Mouse (Mus musculus) MEL (cell line): ENCODE results near the gene Ankrd35. TPM values are rescaled to one million over a fixed set of nuclear protein-coding genes. Genes with fewer than 3 reads are reported as not detected.
A peak's percentile ranks its signal among the peaks of the same experiment; 100 is the strongest.

ENCODE experiments used
- DNase-seq: peaks from one replicate; pipeline ENCODE4 v3.0.0; 2011; ENCODE audit warnings: low read depth, low spot score
- H3K27ac ChIP-seq: 2 replicates; pipeline ENCODE4 v1.5.1; 2012; ENCODE audit warnings: low read depth, mild to moderate bottlenecking, control low read depth, low read length, moderate library complexity; ENCODE audit not compliant: control insufficient read depth
- H3K27me3 ChIP-seq, 2 experiments: fragments of 150-350 bp in 1 of 2; sonication (generic) in 1 of 2; 2 replicates each; pipeline ENCODE4 v1.6.1; 2012; ENCODE audit warnings: low read length in 2 of 2, mild to moderate bottlenecking in 2 of 2, improper control_type of control experiment in 1 of 2, moderate library complexity in 1 of 2; ENCODE audit not compliant: insufficient read depth in 2 of 2, control insufficient read depth in 1 of 2
- H3K36me3 ChIP-seq, 2 experiments: 2 replicates each; pipeline ENCODE4 v1.6.1; 2012 to 2014; ENCODE audit warnings: low read length in 2 of 2, improper control_type of control experiment in 1 of 2, inconsistent platforms in 1 of 2, mild to moderate bottlenecking in 1 of 2; ENCODE audit not compliant: insufficient read depth in 2 of 2, control insufficient read depth in 1 of 2
- H3K4me1 ChIP-seq, 2 experiments: fragments of 150-350 bp in 1 of 2; sonication (generic) in 1 of 2; 2 replicates each; pipeline ENCODE4 v1.6.1; 2012; ENCODE audit warnings: low read length in 2 of 2, improper control_type of control experiment in 1 of 2, mild to moderate bottlenecking in 1 of 2; ENCODE audit not compliant: insufficient read depth in 2 of 2, control insufficient read depth in 1 of 2
- H3K4me3 ChIP-seq, 2 experiments: fragments of 150-350 bp in 1 of 2; sonication (generic) in 1 of 2; 2 replicates each; pipeline ENCODE4 v1.5.1; 2012; ENCODE audit warnings: low read depth in 2 of 2, low read length in 2 of 2, mild to moderate bottlenecking in 2 of 2, moderate library complexity in 2 of 2, control low read depth in 1 of 2, improper control_type of control experiment in 1 of 2; ENCODE audit not compliant: control insufficient read depth in 1 of 2, insufficient read depth in 1 of 2
- H3K79me2 ChIP-seq: 2 replicates; pipeline ENCODE4 v1.6.1; 2012; ENCODE audit warnings: mild to moderate bottlenecking, low read length, moderate library complexity; ENCODE audit not compliant: control insufficient read depth, poor library complexity, insufficient read depth
- H3K9ac ChIP-seq: 2 replicates; pipeline ENCODE4 v1.6.1; 2012; ENCODE audit warnings: low read depth, mild to moderate bottlenecking, control low read depth, low read length, moderate library complexity; ENCODE audit not compliant: control insufficient read depth, poor library complexity, severe bottlenecking
- H3K9me3 ChIP-seq: fragments of 150-350 bp; sonication (generic); replicated peaks from 2 replicates; pipeline ENCODE4 v1.6.1; 2012; ENCODE audit warnings: mild to moderate bottlenecking, low read length, improper control_type of control experiment, moderate library complexity; ENCODE audit not compliant: insufficient read depth
- BHLHE40 ChIP-seq: IDR thresholded peaks from 2 replicates; pipeline ENCODE4 v1.6.1; 2012; ENCODE audit warnings: low read depth, mild to moderate bottlenecking, inconsistent platforms, low read length, improper control_type of control experiment, borderline replicate concordance
- CHD1 ChIP-seq: IDR thresholded peaks from 2 replicates; pipeline ENCODE4 v1.6.1; 2012; ENCODE audit warnings: low read depth, mild to moderate bottlenecking, inconsistent platforms, low read length, improper control_type of control experiment
- CHD2 ChIP-seq: IDR thresholded peaks from 2 replicates; pipeline ENCODE4 v1.6.1; 2011; ENCODE audit warnings: low read length, improper control_type of control experiment
- E2F4 ChIP-seq: IDR thresholded peaks from 2 replicates; pipeline ENCODE4 v1.6.1; 2011; ENCODE audit warnings: low read depth, low read length, improper control_type of control experiment, borderline replicate concordance
- ELF1 ChIP-seq: IDR thresholded peaks from 2 replicates; pipeline ENCODE4 v1.6.1; 2014; ENCODE audit warnings: low read depth, mild to moderate bottlenecking, inconsistent platforms, low read length, improper control_type of control experiment, moderate library complexity
- EP300 ChIP-seq, 2 experiments: IDR thresholded peaks; 2 replicates each; pipeline ENCODE4 v1.6.1; 2011; ENCODE audit warnings: improper control_type of control experiment in 2 of 2, low read length in 2 of 2, low read depth in 1 of 2, mild to moderate bottlenecking in 1 of 2
- ETS1 ChIP-seq: IDR thresholded peaks from 2 replicates; pipeline ENCODE4 v1.6.1; 2012; ENCODE audit warnings: low read depth, mild to moderate bottlenecking, inconsistent platforms, low read length, improper control_type of control experiment, moderate library complexity
- GABPA ChIP-seq: IDR thresholded peaks from 2 replicates; pipeline ENCODE4 v1.6.1; 2012; ENCODE audit warnings: low read depth, mild to moderate bottlenecking, inconsistent platforms, low read length, improper control_type of control experiment, moderate library complexity
- GATA1 ChIP-seq: IDR thresholded peaks from 2 replicates; pipeline ENCODE4 v1.6.1; 2011; ENCODE audit warnings: low read depth, low read length, improper control_type of control experiment
- HCFC1 ChIP-seq: IDR thresholded peaks from 2 replicates; pipeline ENCODE4 v1.6.1; 2012; ENCODE audit warnings: low read depth, mild to moderate bottlenecking, inconsistent platforms, low read length, improper control_type of control experiment, moderate library complexity
- JUND ChIP-seq: IDR thresholded peaks from 2 replicates; pipeline ENCODE4 v1.6.1; 2011; ENCODE audit warnings: low read depth, mild to moderate bottlenecking, improper control_type of control experiment, low read length
- MAX ChIP-seq: IDR thresholded peaks from 2 replicates; pipeline ENCODE4 v1.6.1; 2011; ENCODE audit warnings: low read length, improper control_type of control experiment
- MAZ ChIP-seq: IDR thresholded peaks from 2 replicates; pipeline ENCODE4 v1.6.1; 2012; ENCODE audit warnings: low read depth, mild to moderate bottlenecking, inconsistent platforms, low read length, improper control_type of control experiment
- MXI1 ChIP-seq: IDR thresholded peaks from 2 replicates; pipeline ENCODE4 v1.6.1; 2011; ENCODE audit warnings: mild to moderate bottlenecking, low read depth, low read length, improper control_type of control experiment
- MYB ChIP-seq: IDR thresholded peaks from 2 replicates; pipeline ENCODE4 v1.6.1; 2011; ENCODE audit warnings: mild to moderate bottlenecking, low read depth, low read length, improper control_type of control experiment
- NELFE ChIP-seq: IDR thresholded peaks from 2 replicates; pipeline ENCODE4 v1.6.1; 2011; ENCODE audit warnings: low read depth, low read length, improper control_type of control experiment
- POLR2A ChIP-seq, 2 experiments: IDR thresholded peaks; 2 replicates each; pipeline ENCODE4 v1.6.1; 2011 to 2012; ENCODE audit warnings: low read length in 2 of 2, mild to moderate bottlenecking in 2 of 2, control low read depth in 1 of 2, improper control_type of control experiment in 1 of 2, low read depth in 1 of 2, moderate library complexity in 1 of 2; ENCODE audit not compliant: control insufficient read depth in 1 of 2, insufficient read depth in 1 of 2, poor library complexity in 1 of 2
- POLR2AphosphoS2 ChIP-seq: IDR thresholded peaks from 2 replicates; pipeline ENCODE4 v1.6.1; 2011; ENCODE audit warnings: low read length, improper control_type of control experiment
- POLR2AphosphoS5 ChIP-seq: IDR thresholded peaks from 2 replicates; pipeline ENCODE4 v1.6.1; 2012; ENCODE audit warnings: low read depth, borderline replicate concordance, mild to moderate bottlenecking, inconsistent platforms, low read length, moderate library complexity, mixed read lengths
- RAD21 ChIP-seq: IDR thresholded peaks from 2 replicates; pipeline ENCODE4 v1.6.1; 2011; ENCODE audit warnings: mild to moderate bottlenecking, low read depth, low read length, improper control_type of control experiment
- RCOR1 ChIP-seq: IDR thresholded peaks from 2 replicates; pipeline ENCODE4 v1.6.1; 2012; ENCODE audit warnings: low read depth, mild to moderate bottlenecking, inconsistent platforms, low read length, improper control_type of control experiment
- SMC3 ChIP-seq: IDR thresholded peaks from 2 replicates; pipeline ENCODE4 v1.6.1; 2011; ENCODE audit warnings: low read depth, low read length, improper control_type of control experiment
- TBP ChIP-seq: IDR thresholded peaks from 2 replicates; pipeline ENCODE4 v1.8.0; 2011; ENCODE audit warnings: low read depth, low read length, improper control_type of control experiment
- TCF12 ChIP-seq: IDR thresholded peaks from 2 replicates; pipeline ENCODE4 v1.6.1; 2014; ENCODE audit warnings: low read depth, mild to moderate bottlenecking, inconsistent platforms, low read length, improper control_type of control experiment, moderate library complexity
- UBTF ChIP-seq: IDR thresholded peaks from 2 replicates; pipeline ENCODE4 v1.6.1; 2012; ENCODE audit warnings: low read depth, mild to moderate bottlenecking, inconsistent platforms, low read length, improper control_type of control experiment, moderate library complexity, borderline replicate concordance; ENCODE audit not compliant: insufficient read depth
- USF1 ChIP-seq: IDR thresholded peaks from 2 replicates; pipeline ENCODE4 v1.6.1; 2014; ENCODE audit warnings: low read depth, mild to moderate bottlenecking, inconsistent platforms, low read length, improper control_type of control experiment, moderate library complexity
- USF2 ChIP-seq, 2 experiments: IDR thresholded peaks; 2 replicates each; pipeline ENCODE4 v1.6.1; 2011 to 2012; ENCODE audit warnings: improper control_type of control experiment in 2 of 2, low read length in 2 of 2, borderline replicate concordance in 1 of 2, inconsistent platforms in 1 of 2, low read depth in 1 of 2, mild to moderate bottlenecking in 1 of 2; ENCODE audit not compliant: insufficient read depth in 1 of 2
- ZC3H11A ChIP-seq: IDR thresholded peaks from 2 replicates; pipeline ENCODE4 v1.6.1; 2012; ENCODE audit warnings: low read depth, mild to moderate bottlenecking, inconsistent platforms, low read length, improper control_type of control experiment
- ZMIZ1 ChIP-seq: IDR thresholded peaks from 2 replicates; pipeline ENCODE4 v1.6.1; 2012; ENCODE audit warnings: low read depth, mild to moderate bottlenecking, inconsistent platforms, low read length, improper control_type of control experiment, moderate library complexity
- ZNF384 ChIP-seq: IDR thresholded peaks from 2 replicates; pipeline ENCODE4 v1.6.1; 2012; ENCODE audit warnings: low read depth, mild to moderate bottlenecking, inconsistent platforms, low read length, improper control_type of control experiment
- polyA plus RNA-seq, 2 experiments: library from polyadenylated mRNA; stranded (reverse) in 1 of 2; unstranded in 1 of 2; fragments of >175 nt in 1 of 2; fragments of >200 nt in 1 of 2; gene quantifications; 2 replicates each; pipeline versions ENCODE4 v1.2.1 to v1.2.4; 2012; ENCODE audit warnings: low replicate concordance in 2 of 2, low read depth in 1 of 2; ENCODE audit not compliant: insufficient read length in 2 of 2, insufficient read depth in 1 of 2, missing spikeins in 1 of 2
- total RNA-seq: library from RNA; depleted of rRNA; stranded (reverse); fragments of 300-350 nt; gene quantifications from 2 replicates; pipeline ENCODE4 v1.2.3, GENCODE M21; 2012

The Ankrd35 gene
- total and polyA plus RNA-seq, 3 experiments = 0.62 to 0.77 TPM; not detected in 1

GRCm38 (mm10) chr3:96636448-96636847, 33.5 kb upstream of the Ankrd35 start:
- TF ChIP-seq CHD1 (no peak), UBTF (no peak), TBP (no peak), ZC3H11A (no peak), POLR2AphosphoS5 (no peak), ELF1 (no peak), RCOR1 (no peak), ETS1 (no peak), JUND (no peak), GATA1 (no peak), BHLHE40 (no peak), TCF12 (no peak), SMC3 (no peak), POLR2A (IDR thresholded peaks at IDR 0.05; ENCODE audit: control insufficient read depth in 1 of 2, insufficient read depth in 1 of 2, low read depth in 1 of 2, low read length in 2 of 2, poor library complexity in 1 of 2) (no peak), HCFC1 (no peak), USF2 (IDR thresholded peaks at IDR 0.05; ENCODE audit: borderline replicate concordance in 1 of 2, insufficient read depth in 1 of 2, low read depth in 1 of 2, low read length in 2 of 2) (no peak), E2F4 (no peak), RAD21 (no peak), MYB (no peak)
- Histone ChIP-seq H3K9me3 (no peaks in the 10 kb centered on the region), H3K36me3 (peaks cover 11 to 27% of the 10 kb centered on the region in 2 experiments; a peak in 3 of 4 replicates), H3K27me3 (no peaks in the 10 kb centered on the region), H3K4me3 (peak overlapping the region; percentile 73 to 89), H3K4me1 (peaks cover 5 to 19% of the 10 kb centered on the region in 2 experiments; a peak in 3 of 4 replicates), H3K27ac (peak overlapping the region; percentile 80), H3K79me2 (peaks cover 13% of the 10 kb centered on the region), H3K9ac (peak overlapping the region; percentile 87)
- no peak for DNase-seq

GRCm38 (mm10) chr3:96639219-96639618, 30.7 kb upstream of the Ankrd35 start:
- no peaks in the 10 kb centered on the region for H3K27me3 ChIP-seq
- no peak overlapping the region for H3K4me3 ChIP-seq
- H3K9ac ChIP-seq = no peak overlapping the region
- DNase-seq = peak; percentile 93
- no peak overlapping the region for H3K27ac ChIP-seq
- peaks cover 11% of the 10 kb centered on the region for H3K79me2 ChIP-seq
- peaks cover 2 to 14% of the 10 kb centered on the region in 2 experiments; a peak in 3 of 4 replicates for H3K36me3 ChIP-seq
- no peaks in the 10 kb centered on the region for H3K9me3 ChIP-seq
- peaks cover 3 to 15% of the 10 kb centered on the region in 2 experiments; a peak in 3 of 4 replicates for H3K4me1 ChIP-seq
- TF ChIP-seq ZMIZ1 = no peak
- peak; percentile 87 for TF ChIP-seq SMC3
- TF ChIP-seq USF1 = no peak
- no peak for TF ChIP-seq CHD2
- TF ChIP-seq CHD1 = no peak
- peak; percentile 95 for TF ChIP-seq RAD21
- no peak; the same call in 1 of the 2 replicates for TF ChIP-seq MAZ
- TF ChIP-seq POLR2AphosphoS2 = no peak
- TF ChIP-seq RCOR1 = no peak
- TF ChIP-seq TBP = 0 out of 2 replicates have a peak, but pooled peaks have one; percentile 23
- no peak for TF ChIP-seq GATA1
- no peak for TF ChIP-seq ZNF384
- TF ChIP-seq MXI1 = 0 out of 2 replicates have a peak, but pooled peaks have one; percentile 56
- TF ChIP-seq TCF12 = peak; percentile 20; the same call in 1 of the 2 replicates
- TF ChIP-seq MAX = no peak; the same call in 1 of the 2 replicates
- TF ChIP-seq ZC3H11A = peak; percentile 96
- no peak for TF ChIP-seq ETS1
- no peak for TF ChIP-seq E2F4
- no peak for TF ChIP-seq ELF1
- no peak for TF ChIP-seq EP300 (IDR thresholded peaks at IDR 0.05; ENCODE audit: low read depth in 1 of 2, low read length in 2 of 2)
- TF ChIP-seq NELFE = no peak
- no peak for TF ChIP-seq MYB
- TF ChIP-seq POLR2A (IDR thresholded peaks at IDR 0.05; ENCODE audit: control insufficient read depth in 1 of 2, insufficient read depth in 1 of 2, low read depth in 1 of 2, low read length in 2 of 2, poor library complexity in 1 of 2) = no peak
- TF ChIP-seq GABPA = no peak
